Mouse (Mus musculus) lung, adult 2 months (tissue): ENCODE results near the gene Gtf2h2.

Experiments
- CTCF ChIP-seq: fragments of 200-500 bp; IDR thresholded peaks from 2 replicates; pipeline ENCODE4 v1.5.1; 2011; ENCODE audit warnings: mild to moderate bottlenecking, low read length, control low read depth; ENCODE audit not compliant: insufficient read depth
- POLR2A ChIP-seq: fragments of 200-500 bp; IDR thresholded peaks from 2 replicates; pipeline ENCODE4 v1.6.1; 2011; ENCODE audit warnings: low read depth, mild to moderate bottlenecking, control low read depth, low read length, borderline replicate concordance; ENCODE audit errors: extremely low read depth

DNA sequence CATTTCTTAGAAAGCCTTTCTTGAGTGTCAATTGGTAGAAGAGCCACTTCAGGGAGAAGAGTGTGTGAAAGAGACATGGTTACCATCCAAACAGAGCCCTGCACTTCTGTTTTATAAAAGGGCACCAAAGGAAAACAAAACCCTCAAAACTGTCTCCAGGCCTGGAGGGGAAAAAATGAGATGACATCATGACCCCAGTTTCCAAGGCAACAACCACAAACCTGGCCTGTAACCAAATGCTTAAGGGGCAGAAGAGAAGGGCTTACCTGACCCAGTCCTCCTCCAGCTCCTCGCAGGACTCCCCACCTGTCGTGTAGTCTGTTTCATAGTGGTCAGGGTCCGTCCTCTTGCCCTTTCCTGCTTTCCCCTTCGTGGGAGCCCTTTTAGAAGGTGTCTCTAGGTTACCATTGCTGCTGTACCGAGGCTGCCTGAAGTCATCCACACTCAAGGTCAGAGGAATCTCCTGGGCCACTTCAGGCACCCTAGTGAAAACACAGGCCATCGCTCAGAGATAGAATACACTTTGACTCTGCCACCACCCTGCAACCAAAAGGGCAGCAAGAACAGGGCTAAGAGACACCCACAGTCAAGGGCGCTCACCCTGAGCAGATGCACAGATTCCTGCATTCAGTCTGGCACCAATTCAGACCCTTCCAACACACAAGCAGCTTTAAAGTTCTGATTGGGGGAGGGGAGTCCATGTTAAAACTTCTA lies 18.9 kb upstream of the Gtf2h2 start:
- TF ChIP-seq POLR2A (no peak), CTCF (no peak)
